Mouse (Mus musculus) CH12.LX (cell line): ENCODE measurements at regions not wholly inside any gene's neighbourhood (a gene's known extent, or its start where the extent isn't known, plus 50 kb on each side); places are given as distances from the start of the nearest gene placed in this dataset.

Source experiments
- DNase-seq: peaks from one replicate; pipeline ENCODE4 v3.0.0-alpha.2; 2013; ENCODE audit errors: extremely low read depth
- H3K27ac ChIP-seq: 2 replicates; pipeline ENCODE4 v1.5.1; 2012; ENCODE audit warnings: low read depth, mild to moderate bottlenecking, control low read depth, moderate library complexity; ENCODE audit not compliant: insufficient read depth
- H3K27me3 ChIP-seq: replicated peaks from 2 replicates; pipeline ENCODE3; 2012; ENCODE audit warnings: inconsistent platforms
- H3K36me3 ChIP-seq, 2 experiments: replicated peaks in 1 of 2; 2 replicates each; pipeline versions ENCODE3 to v1.6.1; 2012; ENCODE audit warnings: inconsistent platforms in 1 of 2, low read length in 1 of 2, mild to moderate bottlenecking in 1 of 2, mixed read lengths in 1 of 2, moderate library complexity in 1 of 2; ENCODE audit not compliant: control insufficient read depth in 1 of 2, insufficient read depth in 1 of 2
- H3K4me1 ChIP-seq, 2 experiments: 2 replicates each; pipeline ENCODE4 v1.6.1; 2012; ENCODE audit warnings: inconsistent platforms in 1 of 2, moderate library complexity in 1 of 2; ENCODE audit not compliant: insufficient read depth in 2 of 2, control insufficient read depth in 1 of 2
- H3K4me2 ChIP-seq: 2 replicates; pipeline ENCODE4 v1.6.1; 2012; ENCODE audit warnings: low read depth, mild to moderate bottlenecking, control low read depth; ENCODE audit not compliant: poor library complexity, insufficient read depth, severe bottlenecking
- H3K4me3 ChIP-seq, 3 experiments: fragments of 150-350 bp in 1 of 3; sonication (generic) in 1 of 3; replicated peaks in 1 of 3; 2 replicates each; pipeline versions ENCODE3 to v1.5.1; 2011 to 2012; ENCODE audit warnings: low read depth in 2 of 3, low read length in 2 of 3, mild to moderate bottlenecking in 2 of 3, moderate library complexity in 2 of 3, control low read depth in 1 of 3, improper control_type of control experiment in 1 of 3, inconsistent platforms in 1 of 3, mixed read lengths in 1 of 3; ENCODE audit not compliant: poor library complexity in 1 of 3
- H3K79me2 ChIP-seq: replicated peaks from 2 replicates; pipeline ENCODE4 v1.6.1; 2012; ENCODE audit warnings: mild to moderate bottlenecking, moderate library complexity; ENCODE audit not compliant: control insufficient read depth, poor library complexity, insufficient read depth, severe bottlenecking; ENCODE audit errors: extremely low read depth
- H3K9ac ChIP-seq: 2 replicates; pipeline ENCODE4 v1.6.1; 2012; ENCODE audit warnings: low read depth, mild to moderate bottlenecking, control low read depth, moderate library complexity; ENCODE audit not compliant: insufficient read depth
- H3K9me3 ChIP-seq: replicated peaks from 2 replicates; pipeline ENCODE3; 2012; ENCODE audit warnings: low read length, inconsistent platforms, mixed read lengths
- BHLHE40 ChIP-seq: IDR thresholded peaks from 2 replicates; pipeline ENCODE4 v1.6.1; 2011; ENCODE audit warnings: mild to moderate bottlenecking, low read depth, low read length, improper control_type of control experiment
- CHD1 ChIP-seq: IDR thresholded peaks from 2 replicates; pipeline ENCODE4 v1.6.1; 2012; ENCODE audit warnings: low read depth, low read length, improper control_type of control experiment, inconsistent platforms
- CHD2 ChIP-seq: IDR thresholded peaks from 2 replicates; pipeline ENCODE4 v1.6.1; 2011; ENCODE audit warnings: low read length, improper control_type of control experiment
- CTCF ChIP-seq, 2 experiments: IDR thresholded peaks in 1 of 2; conservative IDR thresholded peaks in 1 of 2; 2 replicates each; pipeline ENCODE4 v1.5.1; 2011 to 2012; ENCODE audit warnings: low read depth in 2 of 2, low read length in 2 of 2, improper control_type of control experiment in 1 of 2, inconsistent platforms in 1 of 2, mild to moderate bottlenecking in 1 of 2, moderate library complexity in 1 of 2
- EP300 ChIP-seq: IDR thresholded peaks from 2 replicates; pipeline ENCODE4 v1.6.1; 2011; ENCODE audit warnings: low read length, improper control_type of control experiment
- ETS1 ChIP-seq: conservative IDR thresholded peaks from 2 replicates; pipeline ENCODE4 v1.6.1; 2012; ENCODE audit warnings: low read depth, mild to moderate bottlenecking, inconsistent platforms, low read length, improper control_type of control experiment, moderate library complexity
- GABPA ChIP-seq: IDR thresholded peaks from 2 replicates; pipeline ENCODE4 v1.6.1; 2012; ENCODE audit warnings: low read depth, low read length, improper control_type of control experiment, inconsistent platforms; ENCODE audit not compliant: insufficient replicate concordance
- IRF4 ChIP-seq: IDR thresholded peaks from 2 replicates; pipeline ENCODE4 v1.6.1; 2014; ENCODE audit warnings: low read depth, mild to moderate bottlenecking, inconsistent platforms, low read length, improper control_type of control experiment
- JUN ChIP-seq: IDR thresholded peaks from 2 replicates; pipeline ENCODE4 v1.6.1; 2011; ENCODE audit warnings: low read depth, mild to moderate bottlenecking, low read length, improper control_type of control experiment, moderate library complexity; ENCODE audit not compliant: insufficient read depth
- JUND ChIP-seq: conservative IDR thresholded peaks from 2 replicates; pipeline ENCODE4 v1.6.1; 2011; ENCODE audit warnings: low read depth, low read length, improper control_type of control experiment
- KAT2A ChIP-seq: IDR thresholded peaks from 2 replicates; pipeline ENCODE4 v1.6.1; 2012; ENCODE audit warnings: low read length, improper control_type of control experiment, inconsistent platforms; ENCODE audit not compliant: insufficient replicate concordance
- MAX ChIP-seq: IDR thresholded peaks from 2 replicates; pipeline ENCODE4 v1.6.1; 2011; ENCODE audit warnings: low read length, improper control_type of control experiment
- MAZ ChIP-seq: IDR thresholded peaks from 2 replicates; pipeline ENCODE4 v1.6.1; 2012; ENCODE audit warnings: low read depth, mild to moderate bottlenecking, inconsistent platforms, low read length, improper control_type of control experiment, moderate library complexity
- PAX5 ChIP-seq: IDR thresholded peaks from 2 replicates; pipeline ENCODE4 v1.6.1; 2012; ENCODE audit warnings: low read length, inconsistent platforms, mixed read lengths
- POLR2A ChIP-seq: IDR thresholded peaks from 2 replicates; pipeline ENCODE4 v1.6.1; 2011; ENCODE audit warnings: low read depth, mild to moderate bottlenecking, improper control_type of control experiment, low read length
- POLR2AphosphoS2 ChIP-seq: IDR thresholded peaks from 2 replicates; pipeline ENCODE4 v1.6.1; 2011; ENCODE audit warnings: low read depth, low read length, improper control_type of control experiment
- RAD21 ChIP-seq: IDR thresholded peaks from 2 replicates; pipeline ENCODE4 v1.6.1; 2011; ENCODE audit warnings: low read depth, mild to moderate bottlenecking, low read length, improper control_type of control experiment, moderate library complexity
- SIN3A ChIP-seq: IDR thresholded peaks from 2 replicates; pipeline ENCODE4 v1.6.1; 2012; ENCODE audit warnings: low read length, improper control_type of control experiment, inconsistent platforms
- SMC3 ChIP-seq: IDR thresholded peaks from 2 replicates; pipeline ENCODE4 v1.6.1; 2011; ENCODE audit warnings: low read depth, low read length, improper control_type of control experiment
- TBP ChIP-seq: conservative IDR thresholded peaks from 2 replicates; pipeline ENCODE4 v1.6.1; 2011; ENCODE audit warnings: low read depth, low read length, improper control_type of control experiment
- USF2 ChIP-seq: conservative IDR thresholded peaks from 2 replicates; pipeline ENCODE4 v1.6.1; 2011; ENCODE audit warnings: low read depth, low read length, improper control_type of control experiment
- ZC3H11A ChIP-seq: IDR thresholded peaks from 2 replicates; pipeline ENCODE4 v1.6.1; 2012; ENCODE audit warnings: low read depth, mild to moderate bottlenecking, inconsistent platforms, low read length, improper control_type of control experiment
- ZKSCAN1 ChIP-seq: IDR thresholded peaks from 2 replicates; pipeline ENCODE4 v1.6.1; 2012; ENCODE audit warnings: low read depth, inconsistent platforms, low read length, improper control_type of control experiment, borderline replicate concordance
- ZNF384 ChIP-seq: IDR thresholded peaks from 2 replicates; pipeline ENCODE4 v1.6.1; 2012; ENCODE audit warnings: low read depth, low read length, improper control_type of control experiment, inconsistent platforms
- dilution Hi-C: fragments of 300-500 bp; cut with MboI; formaldehyde crosslinking; loops from 2 replicates; pipeline ENCODE4 v1.14.3; 2020; ENCODE audit warnings: low sequenced_read_pairs; ENCODE audit not compliant: extremely low pct_unique_long_range_greater_than_20kb, extremely low pct_ligation_motif_present
- in situ Hi-C: fragments of 300-500 bp; cut with MboI; formaldehyde crosslinking; loops from 3 replicates; pipeline ENCODE4 v1.14.3; 2019; ENCODE audit warnings: low sequenced_read_pairs, low pct_ligation_motif_present, low pct_unique_long_range_greater_than_20kb, mixed read lengths

GRCm38 (mm10) chr1:63857933-63858649, 89.0 kb upstream of the 4933402D24Rik start:
- Histone ChIP-seq H3K9ac (no peak overlapping the region), H3K27me3 (no peaks in the 10 kb centered on the region), H3K9me3 (no peaks in the 10 kb centered on the region), H3K36me3 (no peaks in the 10 kb centered on the region), H3K4me3 (no peak overlapping the region), H3K27ac (no peak overlapping the region), H3K4me1 (no peaks in the 10 kb centered on the region), H3K79me2 (no peaks in the 10 kb centered on the region), H3K4me2 (no peak overlapping the region)
- TF ChIP-seq MAZ (no peak), PAX5 (no peak), JUND (no peak), BHLHE40 (no peak), CHD1 (no peak), POLR2A (no peak), EP300 (no peak), TBP (no peak), KAT2A (no peak), ETS1 (no peak)
- dilution Hi-C loops: no loop called here
- no peak for DNase-seq
- in situ Hi-C loops: no loop called here

- TF ChIP-seq JUN: no peak
Observed at GRCm38 (mm10) chr1:63857468-63857867, 88.4 kb upstream of the 4933402D24Rik start.

DNA sequence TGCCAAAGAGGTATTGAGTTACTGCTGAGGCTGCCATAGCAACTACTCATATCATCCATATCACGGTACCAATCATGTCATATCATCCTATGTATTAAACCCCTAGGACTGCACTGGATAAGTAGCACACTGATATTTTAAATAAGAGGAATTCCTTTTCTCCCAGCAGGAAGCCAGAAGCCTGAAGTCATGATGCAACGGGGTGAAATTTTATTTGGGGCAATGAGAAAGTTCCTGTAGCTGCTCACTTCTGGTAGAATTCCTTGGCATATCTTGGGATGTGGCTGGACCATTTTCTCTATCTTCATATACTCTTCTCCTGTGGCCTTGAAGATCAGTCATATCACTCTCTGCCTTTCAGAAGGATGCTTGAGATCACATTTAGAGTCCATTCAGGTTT, 87.3 kb upstream of the 4933402D24Rik start:
- H3K9me3 ChIP-seq: no peaks in the 10 kb centered on the region
- DNase-seq: no peak
- in situ Hi-C loops: no loop called here
- no peak overlapping the region for H3K27ac ChIP-seq
- H3K4me3 ChIP-seq: no peak overlapping the region
- H3K4me1 ChIP-seq: no peaks in the 10 kb centered on the region
- H3K9ac ChIP-seq: no peak overlapping the region
- H3K79me2 ChIP-seq: no peaks in the 10 kb centered on the region
- H3K4me2 ChIP-seq: no peak overlapping the region
- no peaks in the 10 kb centered on the region for H3K27me3 ChIP-seq
- TF ChIP-seq SIN3A: no peak
- TF ChIP-seq CHD2: no peak
- no peak for TF ChIP-seq RAD21
- no peak for TF ChIP-seq JUN
- no peak for TF ChIP-seq USF2
- TF ChIP-seq EP300: no peak
- TF ChIP-seq ZNF384: no peak
- TF ChIP-seq ZKSCAN1: no peak
- no peak for TF ChIP-seq POLR2A
- no peak for TF ChIP-seq CTCF (conservative IDR thresholded peaks at IDR 0.05 in 1 of 2, IDR thresholded peaks at IDR 0.05 in 1 of 2; ENCODE audit: low read depth in 2 of 2, low read length in 2 of 2)
- no peak for TF ChIP-seq GABPA
- TF ChIP-seq POLR2AphosphoS2: no peak
- no peak for TF ChIP-seq MAX
- TF ChIP-seq BHLHE40: no peak
- TF ChIP-seq IRF4: no peak
- no peak for TF ChIP-seq ZC3H11A
- no peak for TF ChIP-seq SMC3
- TF ChIP-seq, all 38 proteins: peak for 0
- dilution Hi-C loops: no loop called here
- H3K36me3 ChIP-seq: no peaks in the 10 kb centered on the region

More at GRCm38 (mm10) chr1:63857468-63857867, 88.4 kb upstream of the 4933402D24Rik start:
- Histone ChIP-seq H3K36me3 (no peaks in the 10 kb centered on the region), H3K79me2 (no peaks in the 10 kb centered on the region), H3K4me3 (no peak overlapping the region), H3K9ac (no peak overlapping the region), H3K9me3 (no peaks in the 10 kb centered on the region), H3K27ac (no peak overlapping the region), H3K27me3 (no peaks in the 10 kb centered on the region), H3K4me1 (no peaks in the 10 kb centered on the region), H3K4me2 (no peak overlapping the region)
- in situ Hi-C loops: no loop called here
- dilution Hi-C loops: no loop called here
- no peak for DNase-seq
